Mouse (Mus musculus): ENCODE data around the gene Btd.

DNA sequence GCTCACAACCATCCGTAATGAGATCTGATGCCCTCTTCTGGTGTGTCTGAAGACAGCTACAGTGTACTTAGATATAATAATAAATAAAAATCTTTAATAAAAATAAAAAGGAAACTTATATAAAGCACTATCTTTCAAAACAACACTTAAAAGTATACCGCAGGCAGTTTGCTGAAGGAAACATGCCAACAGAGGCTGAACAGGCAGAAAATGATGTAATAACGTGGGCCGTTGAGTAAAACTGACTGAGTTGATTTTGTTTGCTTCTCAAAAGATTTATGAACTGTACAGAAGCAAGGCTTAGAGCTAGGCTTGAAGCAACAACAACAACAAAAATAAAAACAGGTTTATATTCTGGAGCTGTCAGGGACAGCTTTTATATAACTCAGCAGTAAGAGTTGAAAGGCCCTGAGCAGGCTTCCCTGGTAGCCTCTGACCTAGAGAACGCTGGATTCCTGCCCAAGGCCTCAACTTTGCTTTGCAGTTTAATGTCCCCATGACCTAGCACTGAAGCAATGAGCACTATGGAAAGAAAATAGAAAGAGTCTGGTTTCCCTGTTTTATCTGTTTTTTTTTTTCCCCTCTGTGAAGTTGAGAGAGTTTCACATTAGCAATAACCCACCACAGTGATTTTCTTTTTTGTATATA, 3.5 kb downstream of the Btd start:
- TF ChIP-seq POLR2A (IDR thresholded peaks at IDR 0.05; ENCODE audit: insufficient read depth, low read length) (no peak), CTCF (IDR thresholded peaks at IDR 0.05; ENCODE audit: low read depth, low read length) (no peak)
